Mouse (Mus musculus) layer of hippocampus, postnatal 10 days (tissue): ENCODE data around the gene Smok3c. TPM values are rescaled to one million over a fixed set of nuclear protein-coding genes. Genes with fewer than 3 reads are reported as not detected.
"Not testable (repeated sequence)": the region's sequence is repeated elsewhere in the genome, so short reads cannot be mapped to it uniquely, and the experiment has no call there.

Source experiments
- DNase-seq, 2 experiments: peaks; one replicate each; pipeline ENCODE4 v3.0.0; 2021; ENCODE audit warnings: low spot score in 2 of 2
- total RNA-seq, 2 experiments: library from RNA; stranded (reverse); gene quantifications; 2 replicates each; pipeline ENCODE4 v1.2.3; 2021

Gene Smok3c
- total RNA-seq, 2 experiments from 2014 or later, result not detected

DNA sequence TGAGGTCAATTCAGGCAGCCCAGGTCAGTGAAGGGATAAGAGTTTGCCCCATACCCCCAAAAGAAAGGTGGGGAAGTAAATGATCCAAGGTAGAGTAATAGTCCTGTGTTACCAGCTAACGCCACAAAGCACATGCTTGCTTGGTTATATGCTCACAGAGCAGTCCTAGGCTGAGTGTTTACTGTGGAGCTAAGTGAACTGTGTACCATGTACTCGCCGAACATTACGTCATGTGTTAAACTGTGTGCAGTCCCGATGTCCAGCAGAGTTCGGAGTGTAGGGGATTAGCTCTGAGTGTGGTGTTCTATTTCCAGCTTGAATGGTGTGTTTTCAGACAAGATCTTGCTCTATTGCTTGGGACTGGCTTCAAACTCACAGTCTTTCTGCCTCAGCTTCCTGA, 41.5 kb downstream of the Smok3c start:
- no peak for DNase-seq

DNA sequence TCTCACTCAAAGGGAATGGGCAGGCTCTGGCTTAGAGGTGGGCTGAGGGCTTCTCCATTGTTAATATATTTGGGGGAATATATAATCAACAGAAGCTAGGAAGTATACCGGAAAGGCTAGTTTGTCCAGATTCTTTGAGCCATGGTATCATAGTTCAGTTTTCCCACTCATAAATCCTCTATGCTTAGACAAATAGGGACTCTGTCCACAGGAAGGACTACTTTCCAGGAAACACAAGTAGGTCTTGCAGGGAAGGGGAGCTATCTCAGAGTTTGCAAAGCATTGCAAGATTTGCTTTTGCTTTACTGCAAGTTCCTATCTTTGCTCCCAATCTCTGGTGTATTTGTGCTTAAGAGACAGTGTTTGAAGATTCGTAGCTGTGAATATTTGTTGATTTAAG, 52.0 kb downstream of the Smok3c start:
- DNase-seq, result no peak

DNA sequence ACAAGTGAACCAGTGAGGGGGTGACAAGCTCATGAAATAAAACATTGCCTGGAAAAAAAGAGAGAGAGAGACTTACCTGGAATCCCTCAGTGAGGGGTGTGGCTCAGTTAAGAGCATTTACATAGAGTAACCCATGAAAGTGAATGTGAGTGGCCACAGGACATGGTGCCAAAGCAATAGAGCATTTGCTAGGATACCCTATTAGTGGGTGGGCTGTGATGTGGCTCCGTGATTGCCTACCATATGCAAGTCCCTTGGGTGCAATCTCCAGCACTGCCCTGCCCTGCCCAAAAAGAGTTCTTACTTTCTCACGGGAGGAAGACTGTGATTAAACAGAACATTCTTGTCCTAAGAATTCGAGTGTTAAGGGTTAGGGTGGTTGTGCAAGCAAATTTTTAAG, 54.1 kb downstream of the Smok3c start:
- no peak for DNase-seq

DNA sequence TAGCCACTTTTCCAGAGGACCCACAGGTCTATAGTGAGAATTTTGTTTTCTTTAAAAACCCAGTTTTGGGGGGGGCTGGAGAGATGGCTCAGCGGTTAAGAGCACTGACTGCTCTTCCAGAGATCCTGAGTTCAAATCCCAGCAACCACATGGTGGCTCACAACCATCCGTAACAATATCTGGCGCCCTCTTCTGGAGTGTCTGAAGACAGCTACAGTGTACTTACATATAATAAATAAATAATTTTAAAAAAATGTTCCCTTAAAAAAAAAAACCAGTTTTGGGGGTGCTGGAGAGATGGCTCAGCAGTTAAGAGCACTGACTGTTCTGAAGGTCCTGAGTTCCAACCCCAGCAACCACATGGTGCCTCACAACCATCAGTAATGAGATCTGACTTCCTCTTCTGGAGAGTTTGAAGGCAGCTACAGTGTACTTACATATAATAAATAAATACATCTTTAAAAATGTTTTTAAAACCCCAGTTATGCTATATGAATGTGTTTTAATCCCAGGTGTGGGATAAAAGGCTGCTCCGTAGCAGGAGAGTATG, 56.9 kb downstream of the Smok3c start:
- DNase-seq, result not testable (repeated sequence)

Other genes with a start within 250 kb of the Smok3c start
- gene Pilra, start 216.9 kb upstream of the Smok3c start, total RNA-seq, result 1 to 10 TPM in 1 of 2 experiments, under 1 TPM in 1; 0.45 to 1.2 TPM
- gene Pilrb1, start 195.1 kb upstream of the Smok3c start, total RNA-seq, result not detected
- not detected for gene Pilrb2, start 181.4 kb upstream of the Smok3c start, total RNA-seq
- not detected for gene Cyp3a13, start 131.6 kb upstream of the Smok3c start, total RNA-seq
- gene Gjc3, start 90.1 kb upstream of the Smok3c start, total RNA-seq, result 1 to 10 TPM; 5.7 to 6.1 TPM
- gene Azgp1, start 71.7 kb upstream of the Smok3c start, total RNA-seq, result not detected
- not detected for gene Smok3a, start 31.9 kb upstream of the Smok3c start, total RNA-seq
- gene Smok3b, start 31.8 kb upstream of the Smok3c start, total RNA-seq, result not detected
- gene Zkscan1, start 31.9 kb downstream of the Smok3c start, total RNA-seq, result 10 to 100 TPM; 38.4 to 43.5 TPM
- 10 to 100 TPM; 23.0 to 26.6 TPM for gene Zscan21, start 63.7 kb downstream of the Smok3c start, total RNA-seq
- gene Zfp113, start 102.5 kb downstream of the Smok3c start, total RNA-seq, result 10 to 100 TPM; 10.8 to 14.3 TPM
- gene Cops6, start 107.9 kb downstream of the Smok3c start, total RNA-seq, result 100 to 1,000 TPM; 129 to 145 TPM
- gene Ap4m1, start 118.8 kb downstream of the Smok3c start, total RNA-seq, result 10 to 100 TPM; 25.9 to 26.5 TPM
- gene Mcm7, start 119.2 kb downstream of the Smok3c start, total RNA-seq, result 10 to 100 TPM; 20.8 to 25.6 TPM
- gene Taf6, start 134.3 kb downstream of the Smok3c start, total RNA-seq, result 10 to 100 TPM; 26.2 to 30.0 TPM
- 10 to 100 TPM; 15.4 to 17.6 TPM for gene Cnpy4, start 134.3 kb downstream of the Smok3c start, total RNA-seq
- 10 to 100 TPM; 11.4 to 14.2 TPM for gene Mblac1, start 141.1 kb downstream of the Smok3c start, total RNA-seq
- gene Nxpe5, start 172.7 kb downstream of the Smok3c start, total RNA-seq, result under 1 TPM in 1 of 2 experiments, not detected in 1; 0.21 TPM
- 10 to 100 TPM; 66.1 to 73.3 TPM for gene Lamtor4, start 202.3 kb downstream of the Smok3c start, total RNA-seq
- 10 to 100 TPM; 76.0 to 84.4 TPM for gene BC037034, start 210.8 kb downstream of the Smok3c start, total RNA-seq
- 1 to 10 TPM; 2.8 TPM for gene Gal3st4, start 219.6 kb downstream of the Smok3c start, total RNA-seq
- not detected for gene Gm43720, start 226.8 kb downstream of the Smok3c start, total RNA-seq
- 10 to 100 TPM; 11.2 to 11.8 TPM for gene Gpc2, start 226.8 kb downstream of the Smok3c start, total RNA-seq
- gene Stag3, start 227.0 kb downstream of the Smok3c start, total RNA-seq, result 1 to 10 TPM; 3.3 to 4.1 TPM